Mouse (Mus musculus) frontal cortex, postnatal 36 days (tissue): ENCODE results near the gene Lhx4.

ENCODE experiments used
- DNase-seq, 2 experiments: peaks; one replicate each; pipeline ENCODE4 v3.0.0; 2022; ENCODE audit warnings: low spot score in 2 of 2

Lhx4 gene

DNA sequence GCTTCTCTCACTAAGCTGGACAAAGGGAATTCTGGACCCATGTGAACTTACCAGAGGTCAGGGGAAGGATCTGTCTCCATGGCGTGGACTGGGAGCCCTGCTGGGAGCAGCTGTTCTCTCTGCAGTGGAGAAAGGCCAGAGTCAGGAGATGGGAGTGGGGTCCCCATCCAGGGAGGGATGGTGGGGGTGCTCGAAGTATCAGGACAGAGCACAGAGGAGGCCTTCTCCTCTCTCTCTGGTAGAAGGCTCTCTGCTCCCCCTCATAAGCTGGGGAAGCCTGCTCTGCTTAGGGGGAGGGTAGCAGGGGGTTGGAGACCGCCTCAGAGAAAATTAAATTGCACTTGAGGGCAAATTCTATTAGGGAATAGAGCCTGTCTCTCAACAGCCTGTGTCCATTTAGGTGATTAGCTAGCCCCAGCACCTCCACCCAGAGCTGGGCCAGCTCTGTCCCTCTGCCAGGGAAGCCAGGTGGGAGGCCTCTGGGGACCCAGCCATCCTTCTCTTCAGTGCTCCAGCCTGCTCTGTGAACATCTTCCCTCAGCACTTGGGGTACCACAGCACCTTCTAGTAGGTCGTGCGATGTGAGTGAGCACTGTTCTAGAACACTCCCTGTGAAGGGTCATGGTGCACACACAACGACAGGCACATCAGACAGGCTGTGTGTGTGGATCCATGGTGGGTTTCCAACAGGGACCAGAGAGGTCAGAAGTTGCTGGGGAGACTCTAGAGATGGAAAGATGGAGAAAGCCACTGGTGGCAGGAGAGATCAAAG lies at the start of gene Lhx4:
Gene Lhx4, minus strand, starts transcription at position 201 of the 772 bp plus-strand sequence.
- DNase-seq = no peak

DNA sequence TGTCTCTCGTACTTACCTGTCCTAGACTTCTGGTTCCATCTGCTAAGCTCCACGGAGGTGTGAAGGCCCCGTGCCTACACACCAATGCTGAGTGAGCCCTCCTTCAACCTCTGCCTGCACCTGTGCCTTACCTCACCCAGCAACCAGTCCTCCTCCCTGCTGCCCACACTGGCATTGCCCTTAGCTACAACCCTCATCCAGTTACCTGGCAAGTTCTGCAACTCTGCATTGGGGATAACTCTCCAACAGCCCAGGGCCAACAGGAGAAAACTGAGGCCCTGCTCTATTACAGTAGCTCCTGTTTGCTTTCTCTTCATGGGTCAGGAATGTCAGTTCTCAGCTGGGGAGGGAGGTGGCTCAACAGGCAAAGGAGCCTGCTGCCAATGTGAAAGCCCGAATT lies 46.5 kb upstream of the Lhx4 start:
- DNase-seq = no peak

DNA sequence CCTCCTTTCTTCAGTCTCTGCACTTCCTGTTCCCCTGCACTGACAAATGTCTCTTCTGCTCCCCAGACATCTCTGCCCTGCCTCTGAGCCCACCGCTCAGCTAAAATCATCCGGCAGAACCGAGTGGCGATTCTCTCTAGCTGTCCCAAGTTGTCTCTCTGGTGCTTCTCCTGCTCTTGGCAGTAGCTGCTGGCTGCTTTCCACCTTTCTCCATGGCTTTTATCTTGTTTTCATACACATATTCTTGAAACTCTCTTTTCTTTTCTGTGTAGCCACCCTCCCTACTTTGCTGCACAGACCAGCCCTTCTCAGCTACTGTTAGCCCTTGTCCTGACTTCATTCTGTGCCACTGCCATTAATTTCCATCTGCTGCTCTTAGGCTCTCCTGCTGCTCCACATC lies 45.9 kb upstream of the Lhx4 start:
- no peak for DNase-seq

DNA sequence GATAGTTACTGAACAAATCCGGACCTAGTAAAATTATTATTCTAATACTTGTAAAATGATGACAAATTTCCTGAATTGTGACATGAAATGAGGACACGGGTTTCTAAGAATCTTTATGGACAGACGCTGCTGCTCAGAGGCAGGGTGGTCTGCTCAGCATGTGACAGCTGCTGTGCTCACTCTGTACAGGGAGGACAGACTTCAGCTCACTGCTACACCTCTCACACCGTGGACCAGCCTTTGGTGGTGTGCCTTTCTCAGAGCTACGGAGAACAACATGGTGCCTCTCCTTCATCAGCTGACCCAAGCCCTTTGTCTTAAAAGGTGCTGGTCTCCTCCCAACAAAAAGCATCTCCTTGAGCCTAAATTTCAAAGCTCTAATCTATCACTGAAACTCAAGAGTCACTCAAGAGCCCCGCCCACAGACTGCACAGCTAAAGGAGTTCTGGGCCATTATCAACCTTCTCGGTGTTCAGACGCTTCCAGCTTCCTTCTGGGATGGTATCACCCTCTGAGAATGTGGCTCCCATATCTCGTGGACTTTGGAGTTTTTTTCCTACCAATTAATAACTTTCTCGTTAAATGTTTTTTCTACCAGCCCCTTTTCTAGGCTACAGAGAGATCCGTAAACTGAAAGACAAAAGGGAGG lies 45.4 kb upstream of the Lhx4 start:
- no peak for DNase-seq

DNA sequence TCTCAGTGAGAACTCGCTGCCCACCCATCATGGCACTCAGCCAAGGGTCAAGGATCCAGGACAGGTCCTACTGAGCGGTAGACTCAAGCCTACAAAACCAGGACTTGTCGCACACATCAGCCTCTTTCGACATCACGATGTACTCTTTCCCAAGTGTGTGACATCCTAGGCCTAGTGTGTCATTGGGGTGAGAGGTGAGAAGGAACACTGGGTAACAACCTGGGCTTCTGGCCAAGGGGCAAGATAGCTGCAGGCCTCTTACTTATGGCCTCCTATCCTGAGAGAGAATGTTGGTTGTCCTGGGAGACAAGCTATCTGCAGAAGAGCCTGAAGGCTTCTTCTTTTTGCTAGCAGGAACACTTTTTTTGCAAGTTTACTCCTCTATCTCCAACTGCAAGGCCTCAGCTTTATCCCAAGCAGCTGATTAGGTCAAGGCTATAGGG lies 44.3 kb upstream of the Lhx4 start:
- DNase-seq = no peak

DNA sequence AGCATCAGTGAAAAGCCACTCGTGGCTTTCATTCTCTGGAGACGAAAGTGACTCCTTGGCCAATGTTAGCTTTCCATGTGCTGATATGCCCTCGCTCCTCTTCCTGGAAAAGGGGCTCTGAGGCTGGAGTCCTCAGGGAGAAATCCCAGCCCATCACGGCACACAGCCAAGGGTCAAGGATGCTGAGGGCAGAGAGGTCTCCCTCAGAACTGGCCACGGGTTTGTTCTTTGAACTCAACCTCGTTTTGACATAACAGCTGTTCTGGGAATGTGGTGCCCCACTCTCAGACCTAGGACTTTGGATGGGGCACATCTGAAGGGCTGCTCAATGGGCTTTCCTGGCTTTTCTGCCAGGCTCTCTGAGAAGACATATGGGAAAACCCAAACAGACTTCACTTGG lies 43.4 kb upstream of the Lhx4 start:
- DNase-seq = no peak

DNA sequence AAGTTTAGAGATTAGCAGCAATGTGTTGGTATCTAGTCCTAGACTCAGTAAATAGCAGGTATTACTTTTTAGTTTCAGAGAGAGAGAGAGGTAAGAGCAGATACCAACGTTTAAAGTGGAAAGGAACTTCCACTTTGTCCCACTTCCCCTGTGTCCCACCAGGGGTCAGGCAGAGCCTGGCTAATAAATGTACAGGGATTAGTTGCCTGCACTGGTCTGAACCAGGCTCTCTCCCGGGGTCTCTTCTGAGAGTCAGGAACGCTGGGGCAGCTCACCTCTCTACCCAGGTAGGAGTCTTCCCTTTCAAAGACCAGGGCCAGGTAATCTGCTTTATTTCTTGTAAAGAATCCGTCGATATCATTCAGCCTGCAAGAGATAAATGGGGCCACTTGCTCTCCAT lies 40.4 kb upstream of the Lhx4 start:
- DNase-seq = no peak

DNA sequence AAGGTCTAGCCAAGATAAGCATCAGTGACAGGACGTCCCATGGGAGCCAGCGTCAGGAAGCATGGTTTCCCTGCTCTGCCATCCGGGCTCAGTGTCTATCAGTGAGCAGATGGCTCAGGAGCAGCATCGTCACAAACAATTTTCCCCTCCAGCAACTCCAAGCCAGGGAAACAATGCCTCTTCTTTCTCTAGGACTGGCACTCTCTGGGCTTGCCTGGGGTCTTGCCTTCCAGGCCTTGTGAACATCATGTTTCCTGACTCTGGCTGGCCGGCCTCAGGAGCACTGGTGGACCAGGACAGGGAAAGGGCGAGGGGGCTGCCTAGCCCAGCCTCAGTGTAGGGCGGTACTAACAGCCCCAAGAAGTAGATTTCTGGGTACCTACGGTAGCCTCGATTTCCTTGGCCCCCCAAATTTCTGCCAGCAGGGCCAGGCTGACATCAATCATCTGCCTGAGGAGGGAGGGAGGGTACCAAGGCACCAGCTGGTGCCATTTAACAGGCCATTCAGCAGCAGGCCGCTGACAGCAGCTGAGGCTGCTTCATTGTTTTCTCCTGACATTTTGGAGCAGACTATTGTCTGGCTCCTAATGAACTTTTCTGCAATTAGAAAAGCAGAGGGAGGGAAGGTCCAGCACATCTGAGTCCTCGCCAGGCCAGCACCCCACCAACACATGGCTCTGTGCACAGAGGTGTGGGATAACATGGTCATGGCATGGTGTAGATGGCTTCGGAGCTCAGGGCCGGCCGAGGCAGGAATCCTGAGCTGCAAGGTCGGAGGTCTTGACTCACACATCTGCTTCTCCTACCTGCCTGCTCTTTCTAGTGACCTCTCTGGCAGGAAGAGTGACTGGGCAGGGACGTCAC lies 38.9 kb upstream of the Lhx4 start:
- no peak for DNase-seq

DNA sequence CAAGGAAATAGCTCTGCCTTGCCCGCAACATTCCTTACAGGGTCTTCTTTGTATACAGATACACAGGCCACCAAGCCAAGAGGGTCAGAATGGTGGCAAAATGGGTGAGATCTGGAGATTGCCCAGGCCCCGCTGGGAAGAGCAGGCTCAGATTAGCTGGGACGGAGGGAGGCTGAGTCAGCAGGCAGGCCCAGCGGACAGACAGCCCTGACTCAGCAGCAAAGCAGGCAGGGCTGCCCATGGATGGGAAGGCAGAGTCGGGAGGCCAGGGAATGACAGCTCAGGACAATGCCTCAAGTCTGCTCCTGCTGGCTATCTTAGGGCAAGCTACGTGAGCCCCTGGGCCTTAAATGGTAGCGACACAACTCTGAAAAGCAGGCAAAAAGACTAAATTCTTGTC lies 34.4 kb upstream of the Lhx4 start:
- DNase-seq = no peak

DNA sequence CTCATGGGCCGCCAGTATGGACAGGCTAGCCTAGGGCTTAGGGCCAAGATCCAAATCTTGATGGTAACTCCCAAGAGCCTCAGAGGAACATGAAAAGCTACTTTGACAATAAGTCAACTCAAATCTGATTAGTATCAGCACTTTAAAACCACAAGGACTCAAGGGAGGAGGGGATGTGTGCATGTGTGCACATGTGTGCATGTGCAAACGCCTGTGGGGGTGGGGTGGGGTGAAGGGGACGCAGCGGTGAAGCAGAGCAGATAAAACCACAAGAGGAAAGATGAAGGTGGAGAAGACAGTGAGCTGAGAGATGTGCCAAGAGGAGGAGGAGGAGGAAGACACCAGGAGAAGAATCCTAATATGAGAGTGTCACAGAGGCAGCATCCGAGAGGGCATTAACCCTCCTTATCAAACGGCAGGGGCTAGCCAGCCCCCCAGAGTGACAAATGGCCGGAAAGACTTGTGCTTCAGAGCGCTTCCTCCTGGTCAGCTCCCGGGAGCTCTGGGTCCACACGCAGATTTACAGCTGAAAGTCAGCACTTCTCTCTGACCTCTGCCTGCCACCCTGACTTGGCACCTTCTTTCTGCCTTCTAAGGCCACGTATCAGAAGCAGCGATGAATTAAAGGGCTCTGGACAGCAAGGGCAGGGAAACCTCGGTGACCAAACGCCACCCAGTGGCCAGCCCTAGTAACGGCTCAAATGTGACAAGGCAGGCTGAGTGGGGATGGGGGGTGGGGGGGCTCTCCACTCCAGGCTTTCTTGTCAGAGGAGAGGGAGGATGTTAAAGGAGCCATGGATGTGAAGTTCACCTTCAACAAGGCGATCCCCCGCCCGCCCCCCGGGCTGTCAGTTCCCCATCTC lies 33.1 kb upstream of the Lhx4 start:
- peak; percentile 45 to 50 for DNase-seq

DNA sequence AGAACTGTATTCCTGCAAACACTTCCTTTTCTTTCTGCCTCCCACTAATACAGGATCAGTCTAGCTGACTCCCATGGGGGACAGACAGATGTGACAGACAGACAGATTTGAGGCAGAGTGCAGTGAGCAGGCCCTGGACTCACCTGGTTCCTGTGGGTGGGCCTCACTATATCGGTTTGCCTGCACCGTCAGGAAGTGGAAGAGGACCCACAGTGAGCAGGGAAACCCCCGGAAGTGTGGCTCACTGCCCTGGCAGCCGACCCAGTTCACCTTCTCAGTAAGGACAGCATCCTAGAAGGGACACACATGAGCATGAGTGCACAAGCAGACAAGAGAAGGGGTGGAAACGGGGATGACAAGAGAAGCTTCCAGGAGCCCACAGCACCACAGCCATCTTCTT lies 30.9 kb upstream of the Lhx4 start:
- DNase-seq = no peak

DNA sequence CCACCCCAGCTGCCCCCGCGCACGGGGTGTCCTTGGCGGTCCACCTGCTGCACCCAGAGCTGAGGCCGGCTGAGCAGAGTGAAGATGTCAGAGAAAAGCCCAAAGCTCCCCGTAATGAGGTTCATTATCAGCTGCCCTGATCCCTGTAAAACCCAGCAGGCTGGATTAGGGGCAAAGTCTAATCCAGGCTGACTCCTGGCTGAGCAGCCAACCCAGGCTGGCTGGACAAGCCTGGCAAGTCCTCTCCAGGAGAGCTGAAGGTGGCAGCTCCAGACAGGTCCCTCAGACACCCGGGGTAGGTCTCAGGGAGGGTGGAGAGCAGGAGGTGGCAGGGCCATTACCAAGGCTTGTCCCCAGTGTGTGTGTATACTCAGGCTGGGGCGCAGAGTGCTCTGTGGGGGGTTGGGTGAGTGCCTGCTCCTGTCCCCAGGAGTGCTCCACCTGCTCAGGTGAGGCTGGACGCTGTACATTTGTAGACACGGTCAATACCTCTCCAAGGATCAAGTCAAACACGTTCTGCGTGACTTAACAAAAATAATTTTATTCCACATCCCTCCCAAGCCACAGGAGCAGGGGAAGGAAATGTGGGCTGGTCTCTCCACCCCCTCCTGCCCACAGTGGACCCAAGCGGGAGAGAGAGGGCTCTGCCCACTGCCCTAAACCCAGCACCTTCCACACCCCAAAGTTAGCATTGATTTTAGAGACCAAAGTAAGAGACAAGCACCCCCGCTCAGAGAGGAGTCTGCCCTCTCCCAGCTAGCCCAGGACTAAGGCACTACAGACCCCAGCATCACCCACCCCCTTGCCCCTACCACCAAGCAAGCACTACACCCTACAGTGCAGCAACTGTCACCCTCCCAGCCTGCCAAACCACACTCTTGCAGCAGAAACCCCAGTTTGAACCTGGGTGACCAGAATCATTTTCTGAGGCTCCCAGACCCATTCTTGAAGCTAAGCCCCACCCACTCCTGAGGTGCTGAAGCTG lies 26.4 kb upstream of the Lhx4 start:
- no peak for DNase-seq

DNA sequence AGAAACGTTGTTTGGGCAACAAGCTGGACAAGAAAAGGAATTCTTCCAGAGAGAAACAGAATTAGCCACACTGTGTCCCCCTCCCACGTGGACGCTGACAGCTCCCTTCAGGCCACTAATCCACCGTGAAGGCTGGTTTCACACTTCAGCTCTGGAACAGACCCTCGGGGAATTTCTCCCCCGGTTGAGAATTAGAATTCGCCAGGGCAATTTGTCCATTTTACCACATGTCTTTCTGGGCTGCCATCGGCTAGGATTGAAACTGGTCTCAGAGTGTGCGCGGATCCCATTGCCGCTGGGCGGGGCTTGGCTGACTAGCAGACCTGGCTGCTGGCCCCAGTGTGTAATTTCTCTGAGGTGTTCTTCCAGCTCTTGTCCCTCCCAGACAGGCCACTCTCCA lies 7.7 kb upstream of the Lhx4 start:
- no peak for DNase-seq

DNA sequence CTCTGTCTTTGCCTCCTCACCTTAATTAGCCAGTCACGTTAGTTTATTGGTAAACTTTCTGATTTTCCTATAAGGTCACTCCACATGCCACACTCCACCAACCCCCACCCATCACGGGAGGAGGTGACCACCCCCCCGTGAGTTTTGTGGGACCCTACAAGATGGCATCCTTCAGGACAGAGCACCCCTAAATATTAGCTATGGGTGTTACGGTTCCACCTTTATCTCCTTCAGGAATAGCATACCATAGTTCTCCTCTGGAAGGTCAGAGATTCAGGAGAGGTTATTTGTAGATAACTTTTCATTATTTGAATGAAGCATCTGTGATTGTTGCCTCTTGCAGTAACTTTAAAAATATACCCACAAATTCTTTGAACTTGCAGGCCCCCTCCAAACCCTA lies 7.2 kb upstream of the Lhx4 start:
- DNase-seq = no peak

DNA sequence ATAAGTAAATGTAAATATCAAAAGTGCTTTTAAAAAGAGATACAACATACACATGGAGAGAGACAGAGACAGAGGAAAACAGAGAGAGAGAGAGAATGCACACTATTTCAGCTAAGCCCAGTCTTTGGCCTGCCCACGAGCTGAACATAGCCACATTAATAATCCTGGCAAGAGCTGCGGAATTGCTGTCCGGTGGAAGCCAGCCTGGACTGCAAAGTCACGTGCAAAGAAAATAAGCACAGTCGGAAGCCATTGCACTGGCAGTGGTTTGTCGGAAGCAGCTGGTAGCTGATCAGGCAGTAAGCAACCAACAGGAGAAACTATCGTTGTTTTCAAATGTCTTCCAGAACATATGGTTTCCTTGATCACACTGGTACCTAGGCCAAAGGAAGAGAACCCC lies 6.1 kb upstream of the Lhx4 start:
- DNase-seq = no peak

DNA sequence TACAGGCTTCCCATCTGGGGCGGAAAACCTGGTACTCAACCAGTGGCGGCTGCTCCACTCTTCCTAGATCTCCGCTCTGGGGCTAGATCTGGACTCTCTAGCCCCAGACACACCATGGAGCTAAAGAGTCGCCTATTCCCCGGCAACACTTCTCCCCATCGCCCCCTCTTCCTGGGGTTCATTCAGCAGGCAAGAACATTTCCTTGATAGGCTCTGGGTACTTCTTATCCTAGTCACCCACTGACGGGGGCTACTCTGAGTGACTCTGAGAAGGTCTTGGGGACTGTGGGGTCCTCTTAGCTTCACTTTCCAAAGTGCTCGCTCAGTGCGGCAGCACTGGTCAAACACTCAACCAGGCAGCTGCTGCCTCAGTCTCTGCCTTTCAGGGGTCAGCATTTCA lies 1.9 kb upstream of the Lhx4 start:
- no peak for DNase-seq

DNA sequence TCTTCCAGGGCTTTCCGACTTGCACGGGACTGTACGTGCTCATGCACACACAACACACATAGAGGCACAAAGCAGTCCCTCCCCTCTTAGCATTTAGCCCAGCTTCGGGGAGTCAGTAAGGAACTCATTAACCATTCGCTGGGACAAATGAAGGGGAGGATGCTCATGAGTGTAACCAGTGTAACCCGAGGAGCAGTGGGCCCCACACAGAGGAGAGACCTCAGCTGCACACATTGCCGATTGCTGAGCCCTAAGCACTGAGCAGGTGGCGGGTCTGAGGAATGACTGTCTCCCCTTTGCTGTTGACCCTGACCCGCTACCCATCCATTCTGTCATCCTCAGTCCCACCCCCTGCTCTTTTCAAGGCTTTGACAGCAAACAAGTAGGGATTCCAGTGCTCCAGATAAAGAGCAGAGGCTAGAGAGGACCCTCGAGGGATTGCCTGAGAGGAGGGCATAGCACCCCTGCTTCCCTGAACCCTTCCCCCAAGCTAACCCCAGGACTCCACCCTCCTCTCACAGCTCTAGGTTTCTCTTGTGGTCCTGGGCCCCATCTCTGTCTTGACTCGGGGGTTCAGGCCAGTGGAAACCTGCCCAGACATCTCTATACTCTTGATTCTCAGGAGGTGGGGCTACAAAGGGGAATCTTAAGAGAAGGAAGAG lies 836 bp downstream of the Lhx4 start:
- no peak for DNase-seq

DNA sequence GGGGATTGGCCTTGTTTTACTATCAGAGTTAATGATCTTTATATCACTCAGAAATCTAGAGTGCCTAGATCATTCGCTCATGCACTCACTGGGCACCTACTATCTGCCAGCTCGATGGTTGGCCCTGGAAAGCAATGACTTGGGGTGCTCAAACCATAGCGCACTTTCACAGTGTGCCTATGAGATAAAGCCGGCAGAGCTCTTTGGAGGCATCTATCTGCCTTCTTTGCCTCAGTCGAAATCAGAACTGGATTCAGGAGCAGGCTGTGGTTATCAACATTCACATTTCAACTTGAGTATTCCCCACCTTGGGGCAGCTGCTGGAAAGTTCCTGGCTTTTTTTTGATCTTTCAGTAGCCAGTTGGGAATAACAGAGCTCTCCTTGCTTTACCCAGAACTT lies 3.6 kb downstream of the Lhx4 start:
- no peak for DNase-seq

DNA sequence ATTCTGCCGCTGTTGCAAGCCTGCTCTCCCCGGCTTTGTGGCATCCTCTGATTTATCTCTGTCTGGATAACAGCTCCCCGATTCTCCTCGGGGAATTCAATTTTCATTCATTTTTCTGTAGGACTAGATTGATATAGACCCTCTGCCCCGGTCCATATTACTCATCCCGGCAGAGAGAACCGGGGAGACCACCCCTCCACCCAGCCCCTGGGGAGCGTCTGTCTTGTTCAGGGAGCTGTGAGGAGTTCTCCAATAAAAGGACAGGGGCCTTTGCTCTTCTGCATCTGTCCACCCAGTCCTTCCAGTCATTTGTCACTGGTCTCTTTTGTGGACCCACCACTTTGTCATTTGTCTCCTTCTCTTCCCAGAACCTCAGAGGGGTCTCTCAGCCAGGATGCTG lies 4.5 kb downstream of the Lhx4 start:
- DNase-seq = no peak
